Mouse (Mus musculus) heart, postnatal 25 days (tissue): ENCODE measurements around the gene Olfr282. TPM values are rescaled to one million over a fixed set of nuclear protein-coding genes. Genes with fewer than 3 reads are reported as not detected.
A peak's percentile ranks its signal among the peaks of the same experiment; 100 is the strongest.

ENCODE experiments used
- DNase-seq: peaks from one replicate; pipeline ENCODE4 v3.0.0; 2022; ENCODE audit warnings: low spot score
- intact Hi-C: fragments of 180-260 bp; cut with DNase I; formaldehyde crosslinking; loops from one replicate; pipeline ENCODE4 v1.15.1; 2025
- total RNA-seq, 2 experiments: library from RNA; stranded (reverse); gene quantifications; 2 replicates each; pipeline ENCODE4 v1.2.3; 2021

The Olfr282 gene
- total RNA-seq, 2 experiments from 2014 or later: not detected

- DNase-seq: no peak
- intact Hi-C loops: no loop called here
Observed at GRCm38 (mm10) chr15:98469596-98469995, 38.6 kb downstream of the Olfr282 start, which contains the start of gene OR5BS1P. OR5BS1P (plus strand) TSS chr15:98469896.

DNA sequence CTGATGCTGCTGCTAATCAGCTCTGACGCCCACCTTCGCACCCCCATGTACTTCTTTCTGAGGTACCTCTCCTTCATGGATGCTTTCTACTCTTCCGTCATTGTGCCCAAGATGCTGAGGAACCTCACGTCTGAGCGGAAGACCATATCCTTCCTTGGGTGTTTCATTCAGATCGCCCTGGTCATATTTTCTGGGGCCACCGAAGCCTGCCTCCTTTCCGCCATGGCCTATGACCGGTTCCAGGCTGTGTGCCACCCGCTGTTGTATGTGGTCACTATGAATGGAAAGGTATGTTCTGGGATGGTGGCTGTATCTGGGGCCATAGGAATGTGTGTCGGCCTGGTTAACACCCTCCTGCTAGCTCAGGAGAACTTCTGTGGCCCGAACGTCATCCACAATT is 40.5 kb downstream of the Olfr282 start:
- intact Hi-C loops: no loop called here
- no peak for DNase-seq

GRCm38 (mm10) chr15:98474958-98475357 is 43.9 kb downstream of the Olfr282 start:
- DNase-seq: no peak
- intact Hi-C loops: no loop called here

DNA sequence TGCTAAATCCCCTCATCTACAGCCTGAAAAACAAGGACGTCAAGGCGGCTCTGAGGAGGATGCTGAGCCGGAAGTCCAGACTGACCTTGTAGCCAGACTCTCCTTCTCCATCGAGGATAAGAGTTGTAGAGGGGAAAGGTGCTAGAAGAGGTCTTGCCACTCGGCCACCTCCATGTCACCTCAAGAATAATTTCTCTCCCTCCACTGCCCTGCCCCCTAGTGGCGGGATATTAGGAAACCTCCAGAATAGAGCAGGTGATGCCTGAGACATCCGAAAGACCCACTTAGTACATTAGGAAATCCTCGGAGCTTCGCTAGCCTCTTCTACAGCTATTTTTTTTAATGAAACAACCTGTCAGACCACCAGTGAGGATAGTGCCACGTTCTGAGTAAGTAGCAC is 44.4 kb downstream of the Olfr282 start:
- no peak for DNase-seq
- intact Hi-C loops: no loop called here

GRCm38 (mm10) chr15:98476281-98476680 is 45.3 kb downstream of the Olfr282 start:
- DNase-seq: no peak
- intact Hi-C loops: no loop called here

DNA sequence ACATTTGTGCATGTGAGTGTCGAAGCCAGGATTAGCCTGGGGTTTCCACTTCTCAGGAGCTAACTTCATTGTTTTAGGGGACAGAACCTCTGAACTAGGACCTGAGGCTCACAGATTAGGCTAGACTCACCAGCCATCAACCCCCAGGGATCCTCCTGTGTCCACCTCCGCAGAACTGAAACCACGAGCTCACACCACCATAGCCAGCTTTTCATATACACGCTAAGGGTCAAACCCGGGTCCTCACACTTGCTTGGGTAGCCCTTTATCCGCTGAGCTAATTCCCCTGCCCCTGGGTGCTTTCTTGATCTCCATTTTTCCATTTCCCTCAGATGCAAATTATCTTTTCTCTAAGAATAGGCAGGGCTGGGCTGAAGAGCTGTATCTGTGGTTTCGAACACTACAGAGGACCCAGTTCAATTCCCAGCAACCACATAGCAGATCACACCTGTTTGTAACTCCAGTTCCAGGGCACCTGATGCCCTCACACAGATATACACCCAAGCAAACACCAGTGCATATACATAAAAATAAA is 48.6 kb downstream of the Olfr282 start:
- intact Hi-C loops: no loop called here
- DNase-seq: no peak

- intact Hi-C loops: no loop called here
- DNase-seq: no peak
Observed at GRCm38 (mm10) chr15:98482701-98483100, 51.7 kb downstream of the Olfr282 start, which contains the start of gene Lalba. Lalba (minus strand) TSS chr15:98482721.

GRCm38 (mm10) chr15:98483907-98484886 is 53.2 kb downstream of the Olfr282 start:
- intact Hi-C loops: no loop called here
- DNase-seq: peak; percentile 37

GRCm38 (mm10) chr15:98486433-98487021 is 55.5 kb downstream of the Olfr282 start:
- DNase-seq: no peak
- intact Hi-C loops: no loop called here

Other genes starting within 250 kb of the Olfr282 start
- gene Olfr288, start 235.7 kb upstream of the Olfr282 start, total RNA-seq: not detected
- not detected for gene Gm44579, start 210.2 kb upstream of the Olfr282 start, total RNA-seq
- not detected for gene Olfr287, start 210.2 kb upstream of the Olfr282 start, total RNA-seq
- not detected for gene Olfr286, start 196.8 kb upstream of the Olfr282 start, total RNA-seq
- gene H1fnt, start 173.9 kb upstream of the Olfr282 start, total RNA-seq: not detected
- gene Zfp641, start 135.1 kb upstream of the Olfr282 start, total RNA-seq: 1 to 10 TPM; 5.3 to 6.2 TPM
- not detected for gene Olfr285, start 113.9 kb upstream of the Olfr282 start, total RNA-seq
- not detected for gene Olfr284, start 90.2 kb upstream of the Olfr282 start, total RNA-seq
- not detected for gene Olfr283, start 50.3 kb upstream of the Olfr282 start, total RNA-seq
- not detected for gene Olfr281, start 21.4 kb downstream of the Olfr282 start, total RNA-seq
- gene OR5BS1P, start 38.7 kb downstream of the Olfr282 start, total RNA-seq: not detected
- not detected for gene Lalba, start 51.5 kb downstream of the Olfr282 start, total RNA-seq
- not detected for gene Olfr279, start 61.2 kb downstream of the Olfr282 start, total RNA-seq
- gene Kansl2, start 103.0 kb downstream of the Olfr282 start, total RNA-seq: 10 to 100 TPM; 74.0 to 75.6 TPM
- gene Ccnt1, start 139.7 kb downstream of the Olfr282 start, total RNA-seq: 10 to 100 TPM; 31.0 to 31.9 TPM
- gene 4930415O20Rik, start 139.8 kb downstream of the Olfr282 start, total RNA-seq: 1 to 10 TPM in 1 of 2 experiments, under 1 TPM in 1; 0.68 to 1.0 TPM
- gene Adcy6, start 178.9 kb downstream of the Olfr282 start, total RNA-seq: 100 to 1,000 TPM; 188 to 238 TPM
- 1 to 10 TPM; 4.1 TPM for gene Cacnb3, start 199.6 kb downstream of the Olfr282 start, total RNA-seq
- 10 to 100 TPM; 43.5 to 52.8 TPM for gene Ddx23, start 231.7 kb downstream of the Olfr282 start, total RNA-seq
- gene Rnd1, start 246.2 kb downstream of the Olfr282 start, total RNA-seq: 1 to 10 TPM; 1.3 to 1.5 TPM